Mouse (Mus musculus): ENCODE measurements at regions not wholly inside any gene's neighbourhood (a gene's known extent, or its start where the extent isn't known, plus 50 kb on each side); places are given as distances from the start of the nearest gene placed in this dataset.
A peak's percentile ranks its signal among the peaks of the same experiment; 100 is the strongest.
"Not testable (repeated sequence)": the region's sequence is repeated elsewhere in the genome, so short reads cannot be mapped to it uniquely, and the experiment has no call there.

GRCm38 (mm10) chr5:3223819-3224218 lies 117.5 kb upstream of the Cdk6 start:
- H3K27me3 ChIP-seq (ENCODE audit: control insufficient read depth, insufficient read depth, low read length); H3K4me2 ChIP-seq (replicated peaks; ENCODE audit: low read depth, low read length); H3K4me1 ChIP-seq (replicated peaks; ENCODE audit: control insufficient read depth, insufficient read depth, low read length); H3K9ac ChIP-seq (ENCODE audit: low read depth, low read length); H3K27ac ChIP-seq (ENCODE audit: low read depth, low read length); ATAC-seq (ENCODE audit: low FRiP score); H3K9me3 ChIP-seq (ENCODE audit: control insufficient read depth, low read length); H3K4me3 ChIP-seq (ENCODE audit: low read depth, low read length); H3K36me3 ChIP-seq (ENCODE audit: control insufficient read depth, insufficient read depth, low read length): not testable (repeated sequence)
- 79% methylated on average over 4 of the region's 4 CpGs for WGBS
- peak; percentile 8 for DNase-seq (ENCODE audit: low spot score)

GRCm38 (mm10) chr5:3224392-3225054 lies 116.8 kb upstream of the Cdk6 start:
- ATAC-seq (ENCODE audit: low FRiP score) (peak; percentile 76), DNase-seq (ENCODE audit: low spot score) (peak; percentile 8)
- H3K27me3 ChIP-seq (ENCODE audit: control insufficient read depth, insufficient read depth, low read length); H3K9me3 ChIP-seq (ENCODE audit: control insufficient read depth, low read length); H3K9ac ChIP-seq (ENCODE audit: low read depth, low read length); H3K4me1 ChIP-seq (replicated peaks; ENCODE audit: control insufficient read depth, insufficient read depth, low read length); H3K4me2 ChIP-seq (replicated peaks; ENCODE audit: low read depth, low read length); H3K27ac ChIP-seq (ENCODE audit: low read depth, low read length); H3K4me3 ChIP-seq (ENCODE audit: low read depth, low read length); H3K36me3 ChIP-seq (ENCODE audit: control insufficient read depth, insufficient read depth, low read length): not testable (repeated sequence)
- 44% methylated on average over 14 of the region's 14 CpGs for WGBS

GRCm38 (mm10) chr5:3225358-3225757 lies 115.9 kb upstream of the Cdk6 start:
- ATAC-seq (ENCODE audit: low FRiP score), result peak; percentile 63
- H3K4me2 ChIP-seq (replicated peaks; ENCODE audit: low read depth, low read length), result not testable (repeated sequence)

GRCm38 (mm10) chr5:3244067-3244466 lies 97.2 kb upstream of the Cdk6 start:
- H3K4me2 ChIP-seq (replicated peaks; ENCODE audit: low read depth, low read length); DNase-seq (ENCODE audit: low spot score); H3K4me1 ChIP-seq (replicated peaks; ENCODE audit: control insufficient read depth, insufficient read depth, low read length); H3K9ac ChIP-seq (ENCODE audit: low read depth, low read length); H3K27me3 ChIP-seq (ENCODE audit: control insufficient read depth, insufficient read depth, low read length); H3K27ac ChIP-seq (ENCODE audit: low read depth, low read length); H3K4me3 ChIP-seq (ENCODE audit: low read depth, low read length); ATAC-seq (ENCODE audit: low FRiP score); H3K9me3 ChIP-seq (ENCODE audit: control insufficient read depth, low read length); H3K36me3 ChIP-seq (ENCODE audit: control insufficient read depth, insufficient read depth, low read length): not testable (repeated sequence)
- 81% methylated on average over 2 of the region's 2 CpGs for WGBS

More at GRCm38 (mm10) chr5:3225358-3225757, 115.9 kb upstream of the Cdk6 start:
- WGBS, result 48% methylated on average over 8 of the region's 8 CpGs
- H3K27me3 ChIP-seq (ENCODE audit: control insufficient read depth, insufficient read depth, low read length); H3K4me1 ChIP-seq (replicated peaks; ENCODE audit: control insufficient read depth, insufficient read depth, low read length); H3K36me3 ChIP-seq (ENCODE audit: control insufficient read depth, insufficient read depth, low read length); H3K9me3 ChIP-seq (ENCODE audit: control insufficient read depth, low read length); H3K4me3 ChIP-seq (ENCODE audit: low read depth, low read length); H3K9ac ChIP-seq (ENCODE audit: low read depth, low read length); H3K27ac ChIP-seq (ENCODE audit: low read depth, low read length): not testable (repeated sequence)
- DNase-seq (ENCODE audit: low spot score), result peak; percentile 3

GRCm38 (mm10) chr5:3247333-3247732 lies 94.0 kb upstream of the Cdk6 start:
- DNase-seq (ENCODE audit: low spot score), result no peak
- no peaks in the 10 kb centered on the region for H3K4me1 ChIP-seq (replicated peaks; ENCODE audit: control insufficient read depth, insufficient read depth, low read length)
- no peak for ATAC-seq (ENCODE audit: low FRiP score)
- WGBS, result 89% methylated on average over 2 of the region's 2 CpGs
- no peak overlapping the region for H3K9ac ChIP-seq (ENCODE audit: low read depth, low read length)
- no peak overlapping the region for H3K27ac ChIP-seq (ENCODE audit: low read depth, low read length)
- H3K27me3 ChIP-seq (ENCODE audit: control insufficient read depth, insufficient read depth, low read length), result no peaks in the 10 kb centered on the region
- H3K4me2 ChIP-seq (replicated peaks; ENCODE audit: low read depth, low read length), result no peak overlapping the region
- no peaks in the 10 kb centered on the region for H3K36me3 ChIP-seq (ENCODE audit: control insufficient read depth, insufficient read depth, low read length)
- no peaks in the 10 kb centered on the region for H3K9me3 ChIP-seq (ENCODE audit: control insufficient read depth, low read length)
- H3K4me3 ChIP-seq (ENCODE audit: low read depth, low read length), result no peak overlapping the region

GRCm38 (mm10) chr5:3250273-3250672 lies 91.0 kb upstream of the Cdk6 start:
- H3K4me1 ChIP-seq (replicated peaks; ENCODE audit: control insufficient read depth, insufficient read depth, low read length), result no peaks in the 10 kb centered on the region
- 84% methylated on average over 2 of the region's 2 CpGs for WGBS

GRCm38 (mm10) chr5:3260289-3260688 lies 81.0 kb upstream of the Cdk6 start:
- ATAC-seq (ENCODE audit: low FRiP score) (no peak), DNase-seq (ENCODE audit: low spot score) (no peak)
- Histone ChIP-seq H3K9ac (ENCODE audit: low read depth, low read length) (no peak overlapping the region), H3K27ac (ENCODE audit: low read depth, low read length) (no peak overlapping the region), H3K9me3 (ENCODE audit: control insufficient read depth, low read length) (no peaks in the 10 kb centered on the region), H3K4me3 (ENCODE audit: low read depth, low read length) (no peak overlapping the region), H3K4me2 (replicated peaks; ENCODE audit: low read depth, low read length) (no peak overlapping the region), H3K4me1 (replicated peaks; ENCODE audit: control insufficient read depth, insufficient read depth, low read length) (no peaks in the 10 kb centered on the region), H3K36me3 (ENCODE audit: control insufficient read depth, insufficient read depth, low read length) (no peaks in the 10 kb centered on the region), H3K27me3 (ENCODE audit: control insufficient read depth, insufficient read depth, low read length) (no peaks in the 10 kb centered on the region)
- 71% methylated on average over 1 of the region's 1 CpGs for WGBS

More at GRCm38 (mm10) chr5:3250273-3250672, 91.0 kb upstream of the Cdk6 start:
- H3K9ac ChIP-seq (ENCODE audit: low read depth, low read length), result no peak overlapping the region
- no peak overlapping the region for H3K4me3 ChIP-seq (ENCODE audit: low read depth, low read length)
- H3K9me3 ChIP-seq (ENCODE audit: control insufficient read depth, low read length), result no peaks in the 10 kb centered on the region
- no peak overlapping the region for H3K27ac ChIP-seq (ENCODE audit: low read depth, low read length)
- no peak for ATAC-seq (ENCODE audit: low FRiP score)
- no peak for DNase-seq (ENCODE audit: low spot score)
- no peak overlapping the region for H3K4me2 ChIP-seq (replicated peaks; ENCODE audit: low read depth, low read length)
- no peaks in the 10 kb centered on the region for H3K27me3 ChIP-seq (ENCODE audit: control insufficient read depth, insufficient read depth, low read length)
- H3K36me3 ChIP-seq (ENCODE audit: control insufficient read depth, insufficient read depth, low read length), result no peaks in the 10 kb centered on the region

- not testable (repeated sequence) for H3K4me3 ChIP-seq (ENCODE audit: low read depth, low read length); H3K27me3 ChIP-seq (ENCODE audit: control insufficient read depth, insufficient read depth, low read length); H3K27ac ChIP-seq (ENCODE audit: low read depth, low read length); H3K9me3 ChIP-seq (ENCODE audit: control insufficient read depth, low read length); H3K9ac ChIP-seq (ENCODE audit: low read depth, low read length); H3K4me2 ChIP-seq (replicated peaks; ENCODE audit: low read depth, low read length); ATAC-seq (ENCODE audit: low FRiP score); H3K4me1 ChIP-seq (replicated peaks; ENCODE audit: control insufficient read depth, insufficient read depth, low read length); DNase-seq (ENCODE audit: low spot score); H3K36me3 ChIP-seq (ENCODE audit: control insufficient read depth, insufficient read depth, low read length)
- 84% methylated on average over 8 of the region's 8 CpGs for WGBS
These were observed 76.1 kb upstream of the Cdk6 start for GRCm38 (mm10) chr5:3264988-3265738.

- ATAC-seq (ENCODE audit: low FRiP score), result no peak
- no peak overlapping the region for H3K4me3 ChIP-seq (ENCODE audit: low read depth, low read length)
- no peak for DNase-seq (ENCODE audit: low spot score)
- H3K9ac ChIP-seq (ENCODE audit: low read depth, low read length), result no peak overlapping the region
- H3K9me3 ChIP-seq (ENCODE audit: control insufficient read depth, low read length), result no peaks in the 10 kb centered on the region
- no peaks in the 10 kb centered on the region for H3K36me3 ChIP-seq (ENCODE audit: control insufficient read depth, insufficient read depth, low read length)
- H3K4me2 ChIP-seq (replicated peaks; ENCODE audit: low read depth, low read length), result no peak overlapping the region
- H3K4me1 ChIP-seq (replicated peaks; ENCODE audit: control insufficient read depth, insufficient read depth, low read length), result no peaks in the 10 kb centered on the region
- H3K27ac ChIP-seq (ENCODE audit: low read depth, low read length), result no peak overlapping the region
- H3K27me3 ChIP-seq (ENCODE audit: control insufficient read depth, insufficient read depth, low read length), result no peaks in the 10 kb centered on the region
- whole genome bisulfite sequencing, result 83% methylated on average over 5 of the region's 5 CpGs
These were observed 74.3 kb upstream of the Cdk6 start for GRCm38 (mm10) chr5:3267021-3267420.
